Mouse (Mus musculus): ENCODE measurements around the gene Sez6l2. TPM values are rescaled to one million over a fixed set of nuclear protein-coding genes. Genes with fewer than 3 reads are reported as not detected.

The Sez6l2 gene
- total and polyA plus RNA-seq, 3 experiments, result 0.22 to 8.0 (median 0.34) TPM

DNA sequence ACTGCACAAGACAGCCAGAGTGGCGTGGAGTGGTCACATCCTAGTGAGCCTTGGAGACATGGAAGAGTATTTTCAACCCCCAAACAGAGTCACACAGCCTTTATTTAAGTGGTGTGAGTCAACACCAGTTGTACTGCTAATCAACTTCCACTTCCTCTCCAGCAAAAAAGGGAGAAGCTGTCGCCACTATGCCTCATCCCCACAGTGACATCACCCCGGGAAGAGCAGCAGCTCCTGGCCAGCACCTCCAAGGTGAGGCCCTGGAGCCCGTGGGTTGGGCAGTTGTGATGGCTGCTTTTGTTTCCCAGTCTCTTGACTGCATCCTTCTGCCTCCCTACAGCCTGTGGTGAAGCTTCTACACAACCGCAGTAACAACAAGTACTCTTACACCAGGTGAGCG is 9.2 kb upstream of the Sez6l2 start:
- no peak for ATAC-seq (ENCODE audit: extremely low read depth, insufficient number of reproducible peaks, low FRiP score, poor library complexity, severe bottlenecking)
- TF ChIP-seq CTCF (IDR thresholded peaks at IDR 0.05; ENCODE audit: low read depth, low read length) (no peak), POLR2AphosphoS5 (IDR thresholded peaks at IDR 0.05; ENCODE audit: insufficient replicate concordance, low read depth, low read length) (no peak), GATA2 (IDR thresholded peaks at IDR 0.05; ENCODE audit: borderline replicate concordance, low read depth, low read length) (no peak), GATA1 (IDR thresholded peaks at IDR 0.05; ENCODE audit: borderline replicate concordance, low read length) (no peak), TAL1 (conservative IDR thresholded peaks at IDR 0.05; ENCODE audit: low read depth, low read length) (no peak)
- Histone ChIP-seq H3K4me1 (ENCODE audit: insufficient read depth, low read depth, low read length) (peaks cover 11% of the 10 kb centered on the region), H3K4me3 (ENCODE audit: low read depth, low read length) (no peak overlapping the region), H3K27me3 (ENCODE audit: insufficient read depth, low read length) (no peaks in the 10 kb centered on the region), H3K9me3 (replicated peaks) (no peaks in the 10 kb centered on the region), H3K36me3 (replicated peaks) (peaks cover 94% of the 10 kb centered on the region)
- no peak for DNase-seq (ENCODE audit: low spot score)

DNA sequence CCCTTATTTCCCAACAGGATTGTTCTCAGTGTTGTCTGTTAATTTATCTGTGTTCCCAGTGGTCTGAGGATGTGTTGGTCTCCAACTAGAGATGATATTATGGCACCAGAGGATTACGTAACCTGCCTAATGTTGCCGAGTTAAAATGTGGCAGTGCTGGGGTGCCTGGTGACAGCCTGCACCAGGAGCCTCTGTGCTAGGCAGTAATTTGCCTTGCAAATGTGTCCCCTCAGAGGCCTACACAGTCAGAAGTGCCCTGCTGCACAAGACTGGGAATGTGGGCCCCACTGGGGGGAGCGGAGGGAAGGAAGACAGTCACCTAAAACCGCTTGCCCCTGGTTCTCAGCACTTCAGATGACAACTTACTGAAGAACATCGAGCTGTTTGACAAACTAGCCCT is 8.6 kb upstream of the Sez6l2 start:
- peaks cover 94% of the 10 kb centered on the region for H3K36me3 ChIP-seq (replicated peaks)

DNA sequence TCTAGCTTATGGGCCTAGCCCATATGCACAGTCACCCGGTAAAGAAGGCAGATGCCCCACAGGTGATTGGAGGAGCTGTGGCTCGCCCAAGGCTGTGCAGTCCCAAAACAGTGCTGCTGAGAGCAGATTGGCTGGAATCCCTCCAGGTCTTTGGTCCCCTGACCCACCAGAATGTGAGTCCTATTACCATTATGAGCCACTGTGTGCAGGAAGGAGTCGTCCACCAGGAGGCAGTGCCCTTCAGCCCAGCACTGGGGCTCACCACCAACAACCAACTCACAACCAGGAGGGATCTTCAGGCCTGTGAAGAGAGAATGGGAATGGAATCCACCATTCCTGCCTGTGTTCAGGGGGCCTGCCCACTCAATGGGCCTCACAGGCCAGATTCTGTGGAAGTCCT is 3.8 kb upstream of the Sez6l2 start:
- ATAC-seq (ENCODE audit: extremely low read depth, insufficient number of reproducible peaks, low FRiP score, poor library complexity, severe bottlenecking) (no peak; the same call in 1 of the 2 replicates), DNase-seq (ENCODE audit: low spot score) (no peak)
- Histone ChIP-seq H3K36me3 (replicated peaks) (peaks cover 68% of the 10 kb centered on the region), H3K4me1 (ENCODE audit: insufficient read depth, low read depth, low read length) (peaks cover 11% of the 10 kb centered on the region), H3K27me3 (ENCODE audit: insufficient read depth, low read length) (peaks cover 12% of the 10 kb centered on the region; the same call in 1 of the 2 replicates), H3K9me3 (replicated peaks) (no peaks in the 10 kb centered on the region), H3K4me3 (ENCODE audit: low read depth, low read length) (no peak overlapping the region)
- TF ChIP-seq GATA1 (IDR thresholded peaks at IDR 0.05; ENCODE audit: borderline replicate concordance, low read length) (no peak), CTCF (IDR thresholded peaks at IDR 0.05; ENCODE audit: low read depth, low read length) (peak; percentile 60)

More for the DNA sequence above, 8.6 kb upstream of the Sez6l2 start:
- Histone ChIP-seq H3K4me1 (ENCODE audit: insufficient read depth, low read depth, low read length) (peaks cover 11% of the 10 kb centered on the region), H3K4me3 (ENCODE audit: low read depth, low read length) (no peak overlapping the region), H3K9me3 (replicated peaks) (no peaks in the 10 kb centered on the region), H3K27me3 (ENCODE audit: insufficient read depth, low read length) (no peaks in the 10 kb centered on the region)
- TF ChIP-seq TAL1 (conservative IDR thresholded peaks at IDR 0.05; ENCODE audit: low read depth, low read length) (no peak), POLR2AphosphoS5 (IDR thresholded peaks at IDR 0.05; ENCODE audit: insufficient replicate concordance, low read depth, low read length) (no peak), GATA2 (IDR thresholded peaks at IDR 0.05; ENCODE audit: borderline replicate concordance, low read depth, low read length) (no peak), CTCF (IDR thresholded peaks at IDR 0.05; ENCODE audit: low read depth, low read length) (no peak), GATA1 (IDR thresholded peaks at IDR 0.05; ENCODE audit: borderline replicate concordance, low read length) (no peak)
- DNase-seq (ENCODE audit: low spot score) (no peak), ATAC-seq (ENCODE audit: extremely low read depth, insufficient number of reproducible peaks, low FRiP score, poor library complexity, severe bottlenecking) (no peak)

DNA sequence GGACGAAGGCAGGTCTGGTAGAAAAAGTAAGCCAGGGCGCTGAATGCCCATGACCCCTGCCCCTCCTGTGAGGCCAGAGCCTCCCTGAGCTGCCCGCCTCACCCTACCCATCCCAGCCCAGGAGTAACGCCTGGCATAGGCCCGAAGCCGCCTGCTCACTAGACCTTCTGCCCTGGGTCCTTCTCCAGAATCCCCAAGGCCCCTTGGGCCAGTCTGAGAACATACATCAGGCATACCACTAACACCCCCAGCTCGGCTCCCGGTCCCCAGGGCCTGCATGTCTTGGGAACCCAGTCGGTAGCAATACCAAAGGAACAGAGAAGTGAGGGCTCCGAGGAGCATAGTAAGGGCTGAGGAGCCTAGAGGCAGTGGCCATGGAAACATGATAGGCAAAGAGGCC is 1.7 kb upstream of the Sez6l2 start:
- ATAC-seq (ENCODE audit: extremely low read depth, insufficient number of reproducible peaks, low FRiP score, poor library complexity, severe bottlenecking) (no peak), DNase-seq (ENCODE audit: low spot score) (no peak)
- TF ChIP-seq CTCF (IDR thresholded peaks at IDR 0.05; ENCODE audit: low read depth, low read length), result no peak
- TF ChIP-seq TAL1 (conservative IDR thresholded peaks at IDR 0.05; ENCODE audit: low read depth, low read length), result no peak
- no peak for TF ChIP-seq GATA1 (IDR thresholded peaks at IDR 0.05; ENCODE audit: borderline replicate concordance, low read length)
- TF ChIP-seq GATA2 (IDR thresholded peaks at IDR 0.05; ENCODE audit: borderline replicate concordance, low read depth, low read length), result no peak
- TF ChIP-seq POLR2AphosphoS5 (IDR thresholded peaks at IDR 0.05; ENCODE audit: insufficient replicate concordance, low read depth, low read length), result no peak
- Histone ChIP-seq H3K36me3 (replicated peaks) (peaks cover 48% of the 10 kb centered on the region), H3K9me3 (replicated peaks) (no peaks in the 10 kb centered on the region), H3K27me3 (ENCODE audit: insufficient read depth, low read length) (peaks cover 23% of the 10 kb centered on the region), H3K4me1 (ENCODE audit: insufficient read depth, low read depth, low read length) (peaks cover 12% of the 10 kb centered on the region), H3K4me3 (ENCODE audit: low read depth, low read length) (no peak overlapping the region)

DNA sequence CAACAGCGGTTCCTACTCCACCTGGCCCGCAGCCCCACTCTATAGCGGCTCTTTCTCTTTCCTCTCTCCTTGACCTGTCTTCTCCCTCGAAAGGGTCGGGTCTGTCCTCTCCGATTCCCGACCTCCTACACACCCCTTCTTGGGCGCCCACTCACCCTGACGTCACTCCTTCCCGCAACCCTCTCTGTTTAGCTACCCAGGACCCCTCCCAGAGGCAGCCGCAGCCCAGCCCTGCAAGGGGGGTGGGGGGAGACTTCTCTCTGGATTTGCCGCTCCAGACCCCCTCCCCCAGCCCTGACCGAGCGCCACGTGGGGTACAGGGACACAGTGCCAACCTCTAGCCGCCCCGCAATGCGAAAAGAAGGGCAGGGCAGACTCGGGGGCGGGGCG is 965 bp upstream of the Sez6l2 start, which contains the start of gene Asphd1:
Gene Asphd1 (minus strand): TSS at position 180 of the 390 bp plus-strand sequence.
- DNase-seq (ENCODE audit: low spot score) (no peak), ATAC-seq (ENCODE audit: extremely low read depth, insufficient number of reproducible peaks, low FRiP score, poor library complexity, severe bottlenecking) (no peak)
- Histone ChIP-seq H3K4me3 (ENCODE audit: low read depth, low read length) (peak within 1 kb of the TSS; percentile 68; the same call in 1 of the 2 replicates), H3K36me3 (replicated peaks) (peaks cover 40% of the 10 kb centered on the region), H3K9me3 (replicated peaks) (no peaks in the 10 kb centered on the region), H3K4me1 (ENCODE audit: insufficient read depth, low read depth, low read length) (peaks cover 12% of the 10 kb centered on the region), H3K27me3 (ENCODE audit: insufficient read depth, low read length) (peaks cover 23% of the 10 kb centered on the region)
- no peak for TF ChIP-seq TAL1 (conservative IDR thresholded peaks at IDR 0.05; ENCODE audit: low read depth, low read length)

DNA sequence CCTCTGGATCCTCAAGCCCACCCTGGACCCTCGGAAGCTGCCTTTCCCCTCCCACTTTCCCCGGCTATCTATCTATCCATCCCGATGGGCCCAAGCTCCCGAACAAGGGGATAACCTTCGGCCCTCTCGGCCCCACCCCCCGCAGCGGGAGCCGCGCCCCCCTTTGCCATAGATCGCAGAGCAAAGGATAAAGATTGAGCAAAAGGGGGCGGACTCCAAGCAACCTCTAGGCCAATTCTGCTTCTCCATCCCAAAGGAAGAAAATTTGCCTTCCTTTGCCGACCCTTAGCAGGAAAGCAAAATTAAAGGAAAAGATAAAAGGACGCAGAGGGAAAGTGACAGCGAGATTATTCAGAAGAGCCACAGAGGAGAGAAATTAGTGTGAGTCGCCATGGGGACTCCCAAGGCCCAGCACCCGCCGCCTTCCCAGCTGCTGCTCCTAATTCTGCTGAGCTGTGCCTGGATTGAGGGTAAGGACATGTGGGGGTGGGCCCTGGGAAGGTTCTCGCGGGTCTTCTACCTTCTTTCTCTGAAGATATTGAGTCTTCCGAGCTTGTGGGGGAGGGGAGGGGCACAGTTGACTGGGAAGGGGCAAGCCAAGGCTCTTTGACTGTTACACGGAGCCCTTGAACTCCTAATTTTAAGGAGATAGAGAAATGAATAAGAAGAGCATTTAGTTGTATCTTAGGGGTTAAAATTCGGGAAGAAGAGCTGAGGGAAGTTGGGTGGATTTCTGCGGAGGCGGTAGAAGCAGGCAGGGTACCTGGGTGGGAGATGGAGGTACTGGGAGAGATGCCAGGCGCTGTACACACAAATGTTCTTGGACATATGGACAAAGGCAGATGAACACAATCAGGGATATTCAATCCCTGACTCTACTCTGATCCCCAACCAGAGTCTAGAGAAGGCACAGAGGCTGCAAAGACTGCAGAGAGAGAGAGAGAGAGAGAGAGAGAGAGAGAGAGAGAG is 568 bp downstream of the Sez6l2 start:
- H3K9me3 ChIP-seq (replicated peaks), result no peaks in the 10 kb centered on the region
- H3K27me3 ChIP-seq (ENCODE audit: insufficient read depth, low read length), result peaks cover 23% of the 10 kb centered on the region
- TF ChIP-seq CTCF (IDR thresholded peaks at IDR 0.05; ENCODE audit: low read depth, low read length), result no peak
- no peak for TF ChIP-seq GATA2 (IDR thresholded peaks at IDR 0.05; ENCODE audit: borderline replicate concordance, low read depth, low read length)
- TF ChIP-seq GATA1 (IDR thresholded peaks at IDR 0.05; ENCODE audit: borderline replicate concordance, low read length), result no peak
- TF ChIP-seq TAL1 (conservative IDR thresholded peaks at IDR 0.05; ENCODE audit: low read depth, low read length), result no peak
- no peak for TF ChIP-seq POLR2AphosphoS5 (IDR thresholded peaks at IDR 0.05; ENCODE audit: insufficient replicate concordance, low read depth, low read length)
- H3K36me3 ChIP-seq (replicated peaks), result peaks cover 26% of the 10 kb centered on the region
- peaks cover 12% of the 10 kb centered on the region for H3K4me1 ChIP-seq (ENCODE audit: insufficient read depth, low read depth, low read length)
- ATAC-seq (ENCODE audit: extremely low read depth, insufficient number of reproducible peaks, low FRiP score, poor library complexity, severe bottlenecking) (no peak), DNase-seq (ENCODE audit: low spot score) (no peak)
- no peak overlapping the region for H3K4me3 ChIP-seq (ENCODE audit: low read depth, low read length)

All from G1E (cell line).